Mouse (Mus musculus) lung, adult 2 months (tissue): Measurements from ENCODE around the gene Spata16. TPM values are rescaled to one million over a fixed set of nuclear protein-coding genes. Genes with fewer than 3 reads are reported as not detected.

Experiments used
- DNase-seq: peaks from one replicate; pipeline ENCODE4 v3.0.0; 2022
- H3K4me1 ChIP-seq: fragments of 200-500 bp; 2 replicates; pipeline ENCODE4 v1.6.1; 2011; ENCODE audit warnings: low read length; ENCODE audit not compliant: control insufficient read depth, insufficient read depth
- H3K4me3 ChIP-seq: fragments of 200-500 bp; replicated peaks from 2 replicates; pipeline ENCODE3; 2011; ENCODE audit warnings: low read depth, mild to moderate bottlenecking, control low read depth, low read length; ENCODE audit errors: extremely low read depth
- CTCF ChIP-seq: fragments of 200-500 bp; IDR thresholded peaks from 2 replicates; pipeline ENCODE4 v1.5.1; 2011; ENCODE audit warnings: mild to moderate bottlenecking, low read length, control low read depth; ENCODE audit not compliant: insufficient read depth
- POLR2A ChIP-seq: fragments of 200-500 bp; IDR thresholded peaks from 2 replicates; pipeline ENCODE4 v1.6.1; 2011; ENCODE audit warnings: low read depth, mild to moderate bottlenecking, control low read depth, low read length, borderline replicate concordance; ENCODE audit errors: extremely low read depth
- WGBS: fragments of 180-500 bp; shearing (Covaris S2); methylation state at CpG from one replicate; pipeline ENCODE4 v1.1.7; 2018; 5-methylcytosine and 5-hydroxymethylcytosine counted together
- polyA plus RNA-seq: library from polyadenylated mRNA; depleted of rRNA; stranded (reverse); fragments of >200 nt; gene quantifications from 2 replicates; pipeline ENCODE4 v1.2.3, GENCODE M21; 2012

Spata16 gene
- polyA plus RNA-seq, 1 experiment = not detected

DNA sequence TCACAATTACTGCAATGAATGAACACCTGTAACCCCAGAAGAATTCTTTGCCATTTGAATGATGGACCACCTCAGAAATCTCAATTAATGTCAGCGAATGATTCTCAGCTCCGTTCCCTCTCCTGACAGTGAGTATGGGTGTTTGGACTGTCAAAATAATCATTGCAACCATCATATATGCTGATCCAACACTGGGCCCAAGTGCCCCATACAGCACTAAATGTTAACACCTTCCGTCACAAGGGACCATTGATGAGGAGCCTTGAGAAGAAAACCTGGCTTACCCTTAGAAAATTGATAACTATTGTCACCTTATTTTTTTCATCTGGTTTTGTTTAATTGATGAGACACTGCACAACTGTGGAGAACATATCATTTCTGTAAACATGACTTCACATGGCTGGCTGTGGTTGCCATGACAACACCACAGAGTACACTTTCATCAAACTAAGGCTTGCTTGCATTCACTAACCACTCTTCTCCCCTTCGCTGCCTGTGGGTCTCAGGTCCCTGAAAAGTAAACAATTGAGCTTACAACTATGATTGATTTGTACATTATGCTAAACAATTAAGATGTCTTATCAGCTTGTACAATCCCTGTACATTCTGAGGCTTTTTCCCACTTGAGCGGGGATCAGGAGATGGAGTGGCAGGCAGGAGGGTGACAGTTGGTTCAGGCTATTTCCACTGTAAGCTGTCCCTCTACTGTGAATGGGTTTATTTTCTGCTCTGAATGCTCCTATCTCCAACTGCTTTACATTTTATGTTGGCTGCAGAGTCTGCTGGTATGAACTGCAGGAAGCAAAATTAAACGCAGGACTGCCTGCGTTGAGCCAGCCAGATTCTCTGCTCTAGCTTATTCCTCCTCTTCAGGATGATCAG is 189.8 kb downstream of the Spata16 start:
- Histone ChIP-seq H3K4me1 (no peaks in the 10 kb centered on the region), H3K4me3 (no peak overlapping the region)
- DNase-seq = no peak
- WGBS = 51% methylated on average over 7 of the region's 7 CpGs
- TF ChIP-seq CTCF = no peak
- no peak for TF ChIP-seq POLR2A

DNA sequence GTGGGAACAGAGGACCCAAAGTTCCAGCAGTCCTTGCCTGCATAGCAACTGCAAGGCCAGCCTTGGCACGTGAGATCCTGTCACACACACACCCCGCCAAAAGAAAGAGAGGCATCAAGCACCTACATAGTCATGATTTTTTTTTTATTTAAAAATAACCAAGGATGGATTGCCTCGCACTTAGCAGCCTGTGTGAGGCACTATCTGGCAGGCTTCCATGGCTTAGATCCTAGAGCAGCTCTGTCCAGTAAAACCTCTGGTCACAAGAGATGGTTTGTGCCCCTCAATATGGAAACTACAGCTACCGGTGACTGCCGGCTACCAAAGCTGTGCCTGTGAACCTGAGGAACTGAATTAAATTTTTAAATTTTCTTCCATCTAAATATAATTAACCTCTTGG is 195.5 kb downstream of the Spata16 start:
- WGBS = 65% methylated on average over 5 of the region's 5 CpGs
- Histone ChIP-seq H3K4me3 (no peak overlapping the region), H3K4me1 (no peaks in the 10 kb centered on the region)
- no peak for TF ChIP-seq POLR2A
- no peak for TF ChIP-seq CTCF
- DNase-seq = no peak

DNA sequence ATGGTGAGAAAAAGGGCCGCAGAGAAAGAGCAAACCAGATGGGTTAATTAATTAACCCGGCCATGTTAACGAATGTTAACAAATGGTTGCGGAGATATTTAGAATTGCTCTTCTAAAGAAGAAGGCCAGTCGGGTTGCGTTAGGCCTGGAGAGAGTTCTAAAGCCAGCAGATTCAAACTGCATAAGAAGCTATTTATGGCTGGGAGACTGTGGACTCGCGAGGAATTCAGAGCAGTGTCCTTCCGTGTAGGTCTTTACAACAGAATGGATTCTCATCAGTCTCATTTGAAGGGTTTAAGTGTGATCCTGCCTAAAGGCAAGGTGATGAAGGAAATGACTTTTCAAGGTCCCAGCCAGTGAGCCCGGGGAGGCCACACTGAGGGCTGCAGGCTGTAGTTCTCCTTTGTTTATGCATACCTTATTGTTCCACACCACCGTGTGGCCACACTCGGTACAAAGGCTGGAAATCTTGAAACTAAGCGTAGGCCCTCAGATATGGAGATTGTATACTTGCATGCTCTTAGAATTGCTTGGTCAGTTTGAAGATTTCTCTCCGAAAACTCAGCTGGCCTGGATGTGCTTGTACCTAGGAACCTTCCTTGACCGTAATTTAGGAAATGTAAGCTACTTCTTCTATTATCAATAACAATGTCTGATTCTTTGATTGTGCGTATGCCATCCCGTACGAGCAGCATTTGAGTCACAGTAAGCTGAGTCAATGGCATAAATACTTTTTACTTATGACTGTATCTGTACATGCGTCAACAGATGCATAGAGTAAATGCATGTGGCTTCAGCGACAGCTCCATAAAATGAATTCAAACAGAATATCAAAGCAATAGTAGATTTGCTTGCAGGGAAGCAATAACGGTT is 197.0 kb downstream of the Spata16 start:
- no peak overlapping the region for H3K4me3 ChIP-seq
- 72% methylated on average over 21 of the region's 21 CpGs for WGBS
- no peak for TF ChIP-seq CTCF
- TF ChIP-seq POLR2A = no peak
- no peak for DNase-seq
- H3K4me1 ChIP-seq = no peaks in the 10 kb centered on the region

DNA sequence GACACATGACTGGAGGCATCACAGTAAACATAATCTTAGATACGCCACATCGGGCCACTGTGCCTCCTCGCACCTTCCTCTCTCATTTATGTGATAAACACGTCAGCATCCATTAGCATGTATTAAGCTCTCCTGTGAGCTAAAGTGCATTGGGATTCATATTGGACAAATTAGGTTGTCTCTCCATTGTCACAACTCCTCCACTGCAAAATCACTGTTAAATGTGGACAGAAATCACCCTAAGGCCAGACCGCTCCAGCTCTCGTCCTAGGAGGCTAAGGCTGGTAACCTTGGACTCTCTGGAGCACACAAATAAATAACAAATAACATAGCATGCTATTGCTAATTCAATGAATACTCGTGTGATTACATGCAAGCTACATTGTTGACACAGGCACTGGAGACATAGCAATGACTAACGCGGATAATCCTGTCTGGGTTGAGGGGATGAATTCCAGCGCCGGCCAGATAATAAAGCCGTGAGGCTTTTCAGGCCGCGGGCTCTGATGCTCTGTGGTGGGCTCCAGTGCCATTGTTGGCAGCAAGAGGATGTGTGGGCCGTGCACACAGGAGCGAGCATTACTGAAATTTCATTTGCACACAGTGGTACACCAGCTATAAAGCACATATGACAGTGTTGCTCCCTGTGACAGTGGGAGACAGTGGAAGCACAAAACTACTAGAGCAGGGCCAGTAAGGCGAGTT is 197.8 kb downstream of the Spata16 start:
- 82% methylated on average over 17 of the region's 17 CpGs for WGBS
- Histone ChIP-seq H3K4me3 (no peak overlapping the region), H3K4me1 (no peaks in the 10 kb centered on the region)
- no peak for DNase-seq
- TF ChIP-seq POLR2A (no peak), CTCF (no peak)

DNA sequence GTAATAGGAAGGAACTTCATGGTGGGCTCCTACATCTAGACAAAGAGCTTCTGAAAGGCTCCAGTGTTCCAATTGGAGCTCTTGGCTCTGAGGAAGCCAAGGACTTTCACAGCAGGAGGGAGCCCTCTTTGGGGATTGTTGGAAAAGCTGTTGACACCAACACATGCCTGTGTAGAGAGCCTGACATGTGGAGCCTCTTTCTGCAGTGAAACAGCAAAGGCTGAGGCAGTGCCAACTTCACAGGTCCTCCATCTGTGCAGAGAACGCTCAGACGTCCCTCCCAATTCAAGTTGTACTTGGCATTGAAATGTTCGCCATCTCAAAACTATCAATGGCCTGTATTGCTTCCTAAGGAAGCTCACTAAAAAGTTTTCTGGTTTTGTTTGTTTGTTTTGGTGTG is 207.6 kb downstream of the Spata16 start:
- WGBS = 82% methylated on average over 3 of the region's 3 CpGs

DNA sequence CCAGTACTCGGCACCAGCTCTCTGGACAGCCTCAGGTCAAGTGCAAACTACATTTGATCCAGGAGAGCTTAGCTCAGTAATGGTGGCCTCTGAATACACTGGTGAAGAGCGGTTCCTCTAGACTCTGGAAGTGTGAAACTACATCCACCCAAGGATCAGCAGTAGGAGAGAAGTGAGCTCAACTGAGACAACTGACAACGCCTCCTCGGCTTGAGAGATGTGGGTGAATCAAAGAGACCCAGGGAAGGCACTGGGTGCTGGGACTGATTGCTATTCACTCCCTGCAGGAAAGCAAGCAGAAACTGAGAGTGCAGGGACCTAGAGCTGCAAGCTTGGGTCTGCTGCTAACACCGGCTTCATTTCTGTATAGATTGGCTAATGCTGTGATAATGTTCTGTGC is 210.5 kb downstream of the Spata16 start:
- Histone ChIP-seq H3K4me3 (no peak overlapping the region), H3K4me1 (no peaks in the 10 kb centered on the region)
- TF ChIP-seq POLR2A (no peak), CTCF (no peak)
- 49% methylated on average over 5 of the region's 5 CpGs for WGBS
- no peak for DNase-seq

More for the DNA sequence above, 207.6 kb downstream of the Spata16 start:
- H3K4me1 ChIP-seq = no peaks in the 10 kb centered on the region
- no peak overlapping the region for H3K4me3 ChIP-seq
- DNase-seq = no peak
- no peak for TF ChIP-seq POLR2A
- TF ChIP-seq CTCF = no peak

DNA sequence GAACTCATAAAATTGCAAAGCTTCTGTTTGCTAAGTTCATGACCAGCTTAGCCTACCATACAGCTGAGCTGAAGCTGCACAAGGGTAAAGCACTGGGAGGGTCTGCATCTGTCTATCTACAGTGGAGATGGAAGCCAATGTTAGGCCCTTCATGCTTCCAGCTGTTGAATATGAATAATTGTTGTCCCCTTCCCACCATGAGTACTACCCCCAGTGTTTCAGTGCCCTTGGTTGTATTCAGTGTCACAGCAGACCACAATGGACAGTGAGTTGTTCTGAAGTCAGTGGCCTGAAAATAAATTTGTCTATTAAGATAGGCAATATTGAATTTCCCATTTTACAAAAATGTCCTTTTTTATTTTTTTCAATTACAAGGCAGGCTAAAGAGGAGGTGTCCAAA is 212.8 kb downstream of the Spata16 start:
- Histone ChIP-seq H3K4me3 (no peak overlapping the region), H3K4me1 (no peaks in the 10 kb centered on the region)
- DNase-seq = no peak
- no peak for TF ChIP-seq POLR2A
- TF ChIP-seq CTCF = no peak

DNA sequence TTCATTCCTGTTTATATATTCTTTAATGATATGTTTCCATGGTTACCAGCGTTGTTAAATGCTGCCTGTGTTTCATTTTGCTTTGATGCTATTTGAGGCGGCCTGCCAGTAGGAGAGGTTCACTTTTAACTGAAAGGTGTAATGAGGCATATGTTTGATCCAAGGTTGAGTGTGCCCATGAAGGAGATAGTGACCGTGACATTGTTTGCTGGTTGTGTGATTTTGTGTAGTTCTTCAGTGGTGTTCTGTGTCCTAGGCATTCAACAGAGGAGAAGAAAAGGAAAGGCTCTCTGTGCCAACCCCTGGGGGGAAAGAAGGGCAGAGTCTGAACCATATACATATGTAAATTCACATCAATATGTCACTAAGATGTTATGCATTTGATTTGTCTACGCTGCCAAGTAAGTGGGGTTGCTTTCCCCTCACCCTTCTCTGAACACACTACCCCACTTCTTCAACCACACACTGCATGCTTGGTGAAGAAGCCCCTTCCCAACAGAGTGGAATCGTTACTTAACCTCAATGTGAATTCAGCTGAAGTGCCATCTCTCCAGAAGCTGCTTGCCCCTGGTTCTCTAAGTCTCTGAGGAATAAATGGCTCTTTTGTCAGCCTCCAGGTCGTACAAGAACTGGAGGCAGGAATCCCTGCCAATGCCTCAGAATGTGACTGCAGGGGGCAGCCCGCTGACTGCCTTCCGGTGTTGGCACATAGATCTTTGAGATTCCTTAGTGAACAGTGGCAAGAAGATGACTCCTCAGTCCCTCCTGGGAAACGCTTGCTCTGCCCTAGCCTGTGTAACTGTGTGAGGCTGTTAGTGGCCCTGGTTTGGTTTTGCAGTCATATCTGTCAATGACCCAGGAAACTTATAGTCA is 213.5 kb downstream of the Spata16 start:
- Histone ChIP-seq H3K4me3 (no peak overlapping the region), H3K4me1 (no peaks in the 10 kb centered on the region)
- no peak for DNase-seq
- WGBS = 58% methylated on average over 9 of the region's 9 CpGs
- TF ChIP-seq POLR2A (no peak), CTCF (no peak)
